Mouse (Mus musculus) heart, postnatal 0 days (tissue): ENCODE measurements around the gene Stk4.

Experiments used
- CTCF ChIP-seq: IDR thresholded peaks from 2 replicates; pipeline ENCODE4 v1.5.1; 2016; ENCODE audit warnings: antibody characterized with exemption, control low read depth, low read depth
- EP300 ChIP-seq: IDR thresholded peaks from 2 replicates; pipeline ENCODE4 v1.6.1; 2016; ENCODE audit warnings: antibody characterized with exemption, low read depth

DNA sequence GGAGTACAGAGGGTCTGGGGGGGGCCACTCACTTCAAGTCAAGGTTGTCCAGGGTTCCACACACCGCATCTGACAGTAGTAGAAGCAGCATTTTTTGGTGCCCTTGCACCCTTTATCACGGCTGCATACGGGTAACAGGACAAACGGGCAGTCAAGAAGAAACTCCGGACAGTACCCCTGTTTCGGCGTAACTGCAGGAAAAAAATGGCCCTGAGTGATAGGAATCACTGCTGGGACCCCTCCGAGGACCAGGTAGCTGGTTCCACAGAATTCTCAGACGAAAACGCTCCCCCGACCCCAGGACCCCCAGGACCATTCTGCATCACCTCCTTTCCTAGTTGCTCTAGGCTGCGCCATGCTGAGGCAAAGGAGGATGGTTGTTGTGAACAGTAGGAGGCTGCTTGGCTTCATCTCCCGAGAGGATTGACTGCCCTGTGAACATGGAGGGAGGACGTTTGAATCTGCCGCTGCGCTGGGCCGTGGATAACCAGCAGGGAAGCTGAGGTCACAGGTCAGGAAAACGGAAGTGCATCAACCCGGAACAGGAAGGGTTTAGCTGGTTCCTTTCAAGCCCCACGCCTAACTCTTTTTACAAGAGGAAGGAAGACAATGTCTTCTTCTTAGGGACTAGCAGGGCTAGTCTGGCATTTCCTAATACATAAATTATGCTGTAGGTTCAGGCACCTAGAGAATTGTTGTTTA is 129.7 kb downstream of the Stk4 start, which contains the start of gene Wfdc15a:
- TF ChIP-seq EP300, result no peak
- TF ChIP-seq CTCF, result no peak
